Mouse (Mus musculus): ENCODE results near the gene Glcci1. TPM values are rescaled to one million over a fixed set of nuclear protein-coding genes. Genes with fewer than 3 reads are reported as not detected.

Gene Glcci1
- polyA plus RNA-seq (2014; fragmentation: Nextera tagmentation; extraction: Ambion mirVana), result 8.7 and 9.0 TPM in 2 replicates

- Histone ChIP-seq H3K4me2 (ENCODE audit: low read depth, low read length) (peak within 1 kb of the TSS; percentile 74), H3K36me3 (ENCODE audit: control insufficient read depth, insufficient read depth, low read length) (no peaks in the 10 kb centered on the region), H3K4me3 (ENCODE audit: low read depth, low read length) (peak within 1 kb of the TSS; percentile 88), H3K9ac (ENCODE audit: low read depth, low read length) (peak within 1 kb of the TSS; percentile 95), H3K4me1 (ENCODE audit: control insufficient read depth, insufficient read depth, low read length) (peaks cover 17% of the 10 kb centered on the region), H3K9me3 (ENCODE audit: control insufficient read depth, low read length) (no peaks in the 10 kb centered on the region), H3K27me3 (replicated peaks; ENCODE audit: control insufficient read depth, insufficient read depth, low read length) (no peaks in the 10 kb centered on the region), H3K27ac (replicated peaks; ENCODE audit: low read depth, low read length) (peak within 1 kb of the TSS; percentile 98)
- DNase-seq (ENCODE audit: low spot score) (peak; percentile 84), ATAC-seq (ENCODE audit: low read depth) (peak; percentile 78)
- WGBS, result no CpG with 5 or more reads among the region's 69 CpGs
Observed at GRCm38 (mm10) chr6:8509551-8509950, at the start of gene Glcci1. Gene Glcci1, plus strand, starts transcription at chr6:8509600.

GRCm38 (mm10) chr6:8462447-8462846 is 47.0 kb upstream of the Glcci1 start:
- Histone ChIP-seq H3K9ac (ENCODE audit: low read depth, low read length) (no peak overlapping the region), H3K27me3 (replicated peaks; ENCODE audit: control insufficient read depth, insufficient read depth, low read length) (no peaks in the 10 kb centered on the region), H3K4me3 (ENCODE audit: low read depth, low read length) (no peak overlapping the region), H3K4me2 (ENCODE audit: low read depth, low read length) (no peak overlapping the region), H3K9me3 (ENCODE audit: control insufficient read depth, low read length) (no peaks in the 10 kb centered on the region), H3K27ac (replicated peaks; ENCODE audit: low read depth, low read length) (no peak overlapping the region), H3K4me1 (ENCODE audit: control insufficient read depth, insufficient read depth, low read length) (no peaks in the 10 kb centered on the region), H3K36me3 (ENCODE audit: control insufficient read depth, insufficient read depth, low read length) (no peaks in the 10 kb centered on the region)
- 89% methylated on average over 2 of the region's 2 CpGs for whole genome bisulfite sequencing
- ATAC-seq (ENCODE audit: low read depth), result no peak
- no peak for DNase-seq (ENCODE audit: low spot score)

GRCm38 (mm10) chr6:8465388-8465787 is 44.0 kb upstream of the Glcci1 start:
- H3K36me3 ChIP-seq (ENCODE audit: control insufficient read depth, insufficient read depth, low read length), result no peaks in the 10 kb centered on the region
- no peaks in the 10 kb centered on the region for H3K9me3 ChIP-seq (ENCODE audit: control insufficient read depth, low read length)
- DNase-seq (ENCODE audit: low spot score) (no peak), ATAC-seq (ENCODE audit: low read depth) (no peak)
- no peak overlapping the region for H3K9ac ChIP-seq (ENCODE audit: low read depth, low read length)
- 46% methylated on average over 1 of the region's 1 CpGs for WGBS
- H3K4me1 ChIP-seq (ENCODE audit: control insufficient read depth, insufficient read depth, low read length), result no peaks in the 10 kb centered on the region
- no peak overlapping the region for H3K4me3 ChIP-seq (ENCODE audit: low read depth, low read length)
- no peak overlapping the region for H3K27ac ChIP-seq (replicated peaks; ENCODE audit: low read depth, low read length)
- H3K27me3 ChIP-seq (replicated peaks; ENCODE audit: control insufficient read depth, insufficient read depth, low read length), result no peaks in the 10 kb centered on the region
- H3K4me2 ChIP-seq (ENCODE audit: low read depth, low read length), result no peak overlapping the region

DNA sequence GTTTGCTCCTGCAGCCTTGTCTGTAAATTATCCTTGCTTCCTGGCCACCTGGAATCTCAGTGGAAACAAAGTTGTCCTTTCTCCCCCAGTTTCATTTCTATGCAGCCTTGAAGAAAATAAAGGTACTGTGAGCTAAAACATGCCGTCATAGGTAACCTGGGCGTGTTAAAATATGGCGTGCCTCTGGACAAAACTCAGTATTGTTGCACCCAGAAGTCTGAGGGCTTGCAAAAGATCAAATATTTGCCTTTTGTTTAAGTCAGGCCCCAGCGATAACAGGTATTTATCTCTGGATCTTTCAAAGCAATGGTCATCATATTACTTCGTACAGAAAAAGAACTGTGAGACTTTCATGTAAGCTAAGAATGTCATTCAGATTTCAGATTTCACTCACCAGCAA is 43.4 kb upstream of the Glcci1 start:
- H3K4me1 ChIP-seq (ENCODE audit: control insufficient read depth, insufficient read depth, low read length), result no peaks in the 10 kb centered on the region
- 72% methylated on average over 5 of the region's 5 CpGs for WGBS
- no peak for DNase-seq (ENCODE audit: low spot score)
- no peak overlapping the region for H3K27ac ChIP-seq (replicated peaks; ENCODE audit: low read depth, low read length)
- ATAC-seq (ENCODE audit: low read depth), result no peak
- H3K27me3 ChIP-seq (replicated peaks; ENCODE audit: control insufficient read depth, insufficient read depth, low read length), result no peaks in the 10 kb centered on the region
- H3K4me3 ChIP-seq (ENCODE audit: low read depth, low read length), result no peak overlapping the region
- H3K4me2 ChIP-seq (ENCODE audit: low read depth, low read length), result no peak overlapping the region
- no peak overlapping the region for H3K9ac ChIP-seq (ENCODE audit: low read depth, low read length)
- no peaks in the 10 kb centered on the region for H3K36me3 ChIP-seq (ENCODE audit: control insufficient read depth, insufficient read depth, low read length)
- H3K9me3 ChIP-seq (ENCODE audit: control insufficient read depth, low read length), result no peaks in the 10 kb centered on the region

DNA sequence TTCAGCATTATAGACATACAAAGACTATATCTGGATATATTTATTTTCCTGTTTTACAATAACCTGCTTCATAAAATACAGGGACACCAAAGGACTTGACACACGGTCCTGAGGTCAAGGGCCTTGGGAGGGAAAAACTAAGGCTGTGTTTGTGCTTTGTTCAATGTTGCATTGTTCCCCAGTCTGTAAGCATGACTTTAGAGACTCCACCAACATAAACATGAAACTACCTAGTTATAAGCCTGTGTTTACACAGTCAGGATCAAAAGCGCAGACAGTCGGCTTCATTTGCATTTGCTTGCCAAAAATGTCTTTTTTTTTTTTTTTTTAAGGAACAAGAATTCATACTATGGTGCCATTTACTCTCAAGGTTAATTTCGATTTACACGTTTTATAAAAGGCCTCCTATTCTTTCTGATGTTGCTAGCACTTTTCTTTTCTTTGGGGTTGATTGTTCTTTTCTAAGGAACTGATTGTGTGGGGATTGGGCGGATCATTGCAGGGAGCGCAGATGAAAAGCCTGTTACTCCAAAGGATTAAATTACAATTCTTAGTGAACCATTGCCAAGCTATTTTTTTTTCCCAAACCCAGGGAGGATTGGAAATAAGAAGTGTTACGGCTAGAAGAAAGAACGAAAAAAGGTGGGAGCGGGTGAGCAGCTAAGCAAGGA is 41.6 kb upstream of the Glcci1 start:
- no peak overlapping the region for H3K4me2 ChIP-seq (ENCODE audit: low read depth, low read length)
- H3K9me3 ChIP-seq (ENCODE audit: control insufficient read depth, low read length), result no peaks in the 10 kb centered on the region
- ATAC-seq (ENCODE audit: low read depth) (no peak; the same call in 1 of the 2 replicates), DNase-seq (ENCODE audit: low spot score) (peak; percentile 51)
- H3K27ac ChIP-seq (replicated peaks; ENCODE audit: low read depth, low read length), result no peak overlapping the region
- H3K27me3 ChIP-seq (replicated peaks; ENCODE audit: control insufficient read depth, insufficient read depth, low read length), result no peaks in the 10 kb centered on the region
- no peaks in the 10 kb centered on the region for H3K4me1 ChIP-seq (ENCODE audit: control insufficient read depth, insufficient read depth, low read length)
- no peak overlapping the region for H3K4me3 ChIP-seq (ENCODE audit: low read depth, low read length)
- WGBS, result 48% methylated on average over 10 of the region's 10 CpGs
- no peaks in the 10 kb centered on the region for H3K36me3 ChIP-seq (ENCODE audit: control insufficient read depth, insufficient read depth, low read length)
- H3K9ac ChIP-seq (ENCODE audit: low read depth, low read length), result no peak overlapping the region

DNA sequence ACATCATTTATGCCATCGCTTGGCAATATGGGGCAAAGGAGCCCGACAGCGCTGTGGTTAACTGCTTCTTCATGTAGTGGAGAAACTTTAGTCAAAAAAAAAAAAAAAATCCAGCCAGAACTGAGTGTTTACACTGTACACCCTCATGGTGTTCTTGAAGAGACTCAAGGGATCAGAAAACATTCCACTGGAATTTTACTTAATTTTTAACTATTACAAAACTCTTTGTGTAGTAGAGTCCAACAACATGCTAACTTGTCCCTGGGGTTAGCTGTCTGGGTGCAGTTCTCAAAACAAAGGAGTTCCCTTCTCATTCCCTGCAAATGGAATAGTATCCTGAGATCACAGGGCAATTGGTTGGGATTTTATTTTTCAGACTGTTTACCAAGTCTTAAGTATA is 39.5 kb upstream of the Glcci1 start:
- Histone ChIP-seq H3K27ac (replicated peaks; ENCODE audit: low read depth, low read length) (no peak overlapping the region), H3K4me3 (ENCODE audit: low read depth, low read length) (no peak overlapping the region), H3K9me3 (ENCODE audit: control insufficient read depth, low read length) (no peaks in the 10 kb centered on the region), H3K27me3 (replicated peaks; ENCODE audit: control insufficient read depth, insufficient read depth, low read length) (no peaks in the 10 kb centered on the region), H3K9ac (ENCODE audit: low read depth, low read length) (no peak overlapping the region), H3K4me2 (ENCODE audit: low read depth, low read length) (no peak overlapping the region), H3K4me1 (ENCODE audit: control insufficient read depth, insufficient read depth, low read length) (no peaks in the 10 kb centered on the region), H3K36me3 (ENCODE audit: control insufficient read depth, insufficient read depth, low read length) (no peaks in the 10 kb centered on the region)
- WGBS, result 94% methylated on average over 3 of the region's 3 CpGs
- ATAC-seq (ENCODE audit: low read depth) (no peak), DNase-seq (ENCODE audit: low spot score) (no peak)

GRCm38 (mm10) chr6:8472125-8472524 is 37.3 kb upstream of the Glcci1 start:
- DNase-seq (ENCODE audit: low spot score), result no peak
- H3K4me1 ChIP-seq (ENCODE audit: control insufficient read depth, insufficient read depth, low read length), result no peaks in the 10 kb centered on the region
- H3K9me3 ChIP-seq (ENCODE audit: control insufficient read depth, low read length), result no peaks in the 10 kb centered on the region
- H3K4me3 ChIP-seq (ENCODE audit: low read depth, low read length), result no peak overlapping the region
- no peaks in the 10 kb centered on the region for H3K36me3 ChIP-seq (ENCODE audit: control insufficient read depth, insufficient read depth, low read length)
- H3K4me2 ChIP-seq (ENCODE audit: low read depth, low read length), result no peak overlapping the region
- 85% methylated on average over 3 of the region's 3 CpGs for WGBS
- no peak for ATAC-seq (ENCODE audit: low read depth)
- H3K27me3 ChIP-seq (replicated peaks; ENCODE audit: control insufficient read depth, insufficient read depth, low read length), result no peaks in the 10 kb centered on the region
- H3K27ac ChIP-seq (replicated peaks; ENCODE audit: low read depth, low read length), result no peak overlapping the region
- H3K9ac ChIP-seq (ENCODE audit: low read depth, low read length), result no peak overlapping the region

GRCm38 (mm10) chr6:8472915-8473314 is 36.5 kb upstream of the Glcci1 start:
- Histone ChIP-seq H3K27me3 (replicated peaks; ENCODE audit: control insufficient read depth, insufficient read depth, low read length) (no peaks in the 10 kb centered on the region), H3K4me2 (ENCODE audit: low read depth, low read length) (no peak overlapping the region), H3K9me3 (ENCODE audit: control insufficient read depth, low read length) (no peaks in the 10 kb centered on the region), H3K4me1 (ENCODE audit: control insufficient read depth, insufficient read depth, low read length) (no peaks in the 10 kb centered on the region), H3K36me3 (ENCODE audit: control insufficient read depth, insufficient read depth, low read length) (no peaks in the 10 kb centered on the region), H3K9ac (ENCODE audit: low read depth, low read length) (no peak overlapping the region), H3K27ac (replicated peaks; ENCODE audit: low read depth, low read length) (no peak overlapping the region), H3K4me3 (ENCODE audit: low read depth, low read length) (no peak overlapping the region)
- ATAC-seq (ENCODE audit: low read depth) (no peak), DNase-seq (ENCODE audit: low spot score) (no peak)
- 74% methylated on average over 5 of the region's 5 CpGs for WGBS

DNA sequence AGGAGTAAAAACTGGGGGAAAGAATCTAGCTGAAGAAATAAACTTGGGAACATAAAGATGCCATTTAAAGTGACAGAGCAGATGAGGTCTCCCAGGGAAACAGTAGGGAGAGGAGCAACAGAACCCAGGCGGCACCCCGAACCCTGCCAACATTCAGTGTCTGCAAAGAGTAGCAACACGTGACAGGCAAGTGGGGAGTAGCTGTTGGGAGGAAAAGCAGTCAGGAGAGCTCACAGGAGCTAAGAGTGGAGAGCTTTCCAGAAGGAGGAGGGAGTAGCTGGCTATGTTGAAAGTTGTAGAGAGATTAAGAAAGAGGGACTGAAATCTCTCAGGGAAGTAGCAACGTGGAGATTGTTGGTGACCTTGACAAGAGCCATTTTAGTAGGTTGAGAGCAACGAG is 35.9 kb upstream of the Glcci1 start:
- Histone ChIP-seq H3K4me2 (ENCODE audit: low read depth, low read length) (no peak overlapping the region), H3K4me1 (ENCODE audit: control insufficient read depth, insufficient read depth, low read length) (no peaks in the 10 kb centered on the region), H3K36me3 (ENCODE audit: control insufficient read depth, insufficient read depth, low read length) (no peaks in the 10 kb centered on the region), H3K27me3 (replicated peaks; ENCODE audit: control insufficient read depth, insufficient read depth, low read length) (no peaks in the 10 kb centered on the region), H3K9ac (ENCODE audit: low read depth, low read length) (no peak overlapping the region), H3K27ac (replicated peaks; ENCODE audit: low read depth, low read length) (no peak overlapping the region), H3K4me3 (ENCODE audit: low read depth, low read length) (no peak overlapping the region), H3K9me3 (ENCODE audit: control insufficient read depth, low read length) (no peaks in the 10 kb centered on the region)
- WGBS, result 61% methylated on average over 5 of the region's 5 CpGs
- ATAC-seq (ENCODE audit: low read depth) (no peak), DNase-seq (ENCODE audit: low spot score) (no peak)

Data from embryonic facial prominence, embryonic 14.5 days (tissue).